Mouse (Mus musculus) lung, postnatal 10 days (tissue): ENCODE results near the gene Tmem119.

Experiments
- DNase-seq: peaks from one replicate; pipeline ENCODE4 v3.0.0; 2021

Gene Tmem119

DNA sequence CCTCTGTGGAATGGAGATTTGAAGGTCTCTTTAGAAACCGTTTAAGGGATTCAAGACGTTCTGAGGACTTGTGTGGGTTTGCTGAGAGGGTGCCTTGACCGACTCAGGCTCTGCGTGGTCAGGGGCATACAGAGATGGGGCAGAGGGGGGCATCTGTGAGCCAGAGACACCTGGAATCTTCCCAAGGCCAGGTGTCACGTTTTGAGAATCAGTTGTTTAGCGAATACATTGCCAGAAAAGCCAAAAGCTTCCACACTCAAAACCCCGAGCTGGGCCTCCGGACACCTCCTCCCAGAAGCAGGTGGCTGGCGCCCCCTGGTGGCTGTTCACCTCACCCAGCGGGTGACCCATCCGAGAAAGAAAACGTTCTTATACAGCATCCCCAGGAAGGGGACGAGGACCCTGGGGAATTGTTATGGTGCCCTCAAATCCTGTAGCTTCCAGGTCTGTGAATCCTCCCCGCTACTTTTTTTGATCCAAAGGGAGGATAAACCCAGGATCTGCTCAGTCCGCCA lies 15.4 kb upstream of the Tmem119 start:
- DNase-seq: peak; percentile 82

DNA sequence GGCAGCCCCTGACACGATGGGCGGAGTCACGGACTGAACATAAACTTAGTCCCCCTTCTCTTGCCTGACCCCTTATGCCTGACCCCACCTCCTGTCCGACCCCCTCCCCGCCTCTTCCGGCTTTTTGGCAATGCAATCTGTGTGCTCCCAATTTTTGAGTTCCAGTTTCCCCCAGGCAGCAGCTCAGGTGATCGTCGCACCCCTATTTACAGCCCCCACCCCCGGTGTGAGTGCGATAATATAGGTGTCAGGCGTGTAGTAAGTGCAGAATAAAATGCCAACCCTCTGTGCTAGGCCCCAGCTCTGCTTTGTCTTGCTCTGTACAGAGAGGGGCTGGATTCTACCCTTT lies 14.7 kb upstream of the Tmem119 start:
- no peak for DNase-seq

DNA sequence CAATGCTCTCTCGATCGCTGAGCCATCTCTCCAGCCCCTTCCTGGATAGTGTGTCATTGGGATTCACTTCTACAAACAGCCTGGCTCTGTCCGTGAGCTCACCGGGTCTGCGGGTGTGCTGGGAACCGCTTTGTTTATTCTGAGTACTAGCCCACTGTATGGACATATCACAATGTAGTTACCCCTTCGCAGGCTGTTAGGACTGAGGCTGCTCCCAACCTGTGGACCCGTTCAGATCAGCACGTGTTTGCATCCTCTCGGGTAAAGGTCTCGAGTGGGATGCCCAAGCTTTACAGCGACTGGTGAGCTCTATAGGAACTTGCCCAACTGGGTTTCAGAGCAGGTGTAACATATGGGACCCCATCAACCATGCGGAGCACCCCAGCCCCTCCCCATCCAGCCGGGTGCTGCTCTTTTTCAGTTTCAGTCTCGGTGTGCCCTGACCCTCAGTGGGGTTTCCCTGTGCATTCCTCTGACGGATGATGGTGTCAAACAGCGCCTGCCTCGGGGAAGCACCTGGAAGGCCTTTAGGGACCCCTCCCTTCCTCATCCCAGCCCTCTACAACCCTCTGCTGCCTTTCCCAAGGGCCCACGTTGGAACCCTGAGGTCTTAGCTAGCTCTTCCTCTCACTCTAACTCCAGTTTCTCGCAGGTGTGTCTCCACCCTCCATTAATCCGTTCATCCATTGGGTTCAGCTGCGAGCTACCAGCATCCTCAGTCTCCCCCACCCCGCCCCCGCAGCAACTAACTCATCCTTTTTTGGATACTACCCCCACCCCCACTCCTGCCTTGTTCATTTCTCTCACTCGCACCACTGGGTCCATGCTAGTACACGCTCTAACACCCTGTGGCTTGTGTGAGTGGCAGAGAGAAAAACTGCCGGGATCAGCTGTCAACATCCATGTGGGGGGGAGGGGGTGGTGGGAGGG lies 14.1 kb upstream of the Tmem119 start:
- DNase-seq: no peak

DNA sequence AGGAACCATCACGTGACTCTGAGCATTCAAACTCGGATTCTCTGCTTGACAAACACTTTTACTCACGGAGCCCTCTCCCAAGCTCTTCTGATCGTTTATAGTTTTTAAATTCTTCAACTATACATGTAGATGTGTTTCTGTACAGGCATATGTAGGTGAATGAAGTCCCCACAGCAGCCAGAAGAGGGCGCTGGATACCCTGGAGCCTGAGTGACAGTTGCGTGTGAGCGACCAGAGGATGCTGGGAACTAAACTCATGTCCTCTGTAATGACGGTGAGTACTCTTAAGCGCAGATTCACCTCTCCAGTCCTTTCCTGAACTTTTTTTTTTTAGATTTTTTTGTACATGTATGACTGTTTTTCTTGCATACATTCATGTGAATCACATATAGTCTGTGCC lies 13.3 kb upstream of the Tmem119 start:
- DNase-seq: no peak

DNA sequence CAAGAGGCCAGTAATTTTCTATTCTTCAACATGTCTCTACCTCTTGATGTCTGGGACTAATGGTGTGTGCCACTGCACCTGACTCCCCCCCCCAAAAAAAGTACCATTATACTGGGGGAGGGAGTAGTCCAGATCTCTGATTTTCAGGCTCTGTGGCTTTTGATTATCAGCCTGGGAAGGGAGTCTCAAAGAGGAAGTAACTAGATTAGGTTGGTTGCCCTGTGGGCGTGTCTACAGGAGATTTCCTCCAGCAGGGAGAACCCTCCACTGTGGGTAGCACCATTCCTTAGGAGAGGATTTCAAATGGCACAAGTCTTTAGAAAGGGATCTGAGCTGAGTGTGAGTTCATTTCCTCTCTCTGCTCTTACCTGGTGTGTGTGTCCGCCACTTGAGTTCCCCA lies 12.3 kb upstream of the Tmem119 start:
- no peak for DNase-seq

DNA sequence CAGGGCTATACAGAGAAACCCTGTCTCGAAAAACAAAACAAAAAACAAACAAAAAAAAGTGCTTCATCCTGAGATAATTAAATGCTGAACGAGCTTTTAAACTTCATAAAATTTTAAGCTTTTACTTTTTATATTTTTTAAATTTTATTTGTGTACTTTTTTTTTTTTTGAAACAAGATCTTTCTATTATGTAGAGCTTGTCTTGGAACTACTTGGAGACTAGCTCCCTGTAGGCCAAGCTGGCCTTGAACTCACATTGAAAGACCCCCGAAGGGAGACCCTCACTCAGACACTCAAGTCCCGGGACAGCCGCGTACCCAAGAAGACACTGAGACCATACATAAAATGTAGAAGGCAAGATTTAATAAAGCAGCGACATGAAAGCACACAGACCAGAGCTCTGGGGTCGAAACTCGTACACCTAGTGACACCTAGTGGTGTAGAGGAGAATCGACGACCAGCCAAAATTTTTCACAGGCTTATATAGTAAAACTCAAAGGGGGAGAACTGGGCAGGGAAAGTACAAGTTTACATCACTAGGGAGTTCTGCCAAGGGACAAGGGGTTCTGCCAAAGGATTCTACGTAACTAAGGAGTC lies 11.6 kb upstream of the Tmem119 start:
- peak; percentile 57 for DNase-seq

DNA sequence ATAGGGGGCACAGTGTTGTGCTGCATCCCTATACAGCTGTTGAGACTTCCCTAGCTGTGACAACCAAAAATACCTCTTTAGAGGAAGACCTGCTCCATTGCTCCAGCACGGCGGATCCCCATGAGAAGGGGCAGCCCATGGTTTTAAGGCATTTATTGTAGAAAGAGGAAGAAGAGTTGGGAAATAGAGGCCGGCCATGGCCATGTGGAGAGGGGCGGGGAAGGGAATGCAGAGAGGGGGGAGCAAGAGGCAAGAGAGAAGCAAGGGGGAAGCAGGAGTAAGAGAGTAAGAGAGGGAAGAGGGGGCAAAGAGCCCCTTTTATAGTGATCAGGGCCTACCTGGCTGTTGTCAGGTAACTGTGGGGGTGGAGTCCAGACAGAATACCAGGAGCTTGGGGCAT lies 9.8 kb upstream of the Tmem119 start:
- no peak for DNase-seq

DNA sequence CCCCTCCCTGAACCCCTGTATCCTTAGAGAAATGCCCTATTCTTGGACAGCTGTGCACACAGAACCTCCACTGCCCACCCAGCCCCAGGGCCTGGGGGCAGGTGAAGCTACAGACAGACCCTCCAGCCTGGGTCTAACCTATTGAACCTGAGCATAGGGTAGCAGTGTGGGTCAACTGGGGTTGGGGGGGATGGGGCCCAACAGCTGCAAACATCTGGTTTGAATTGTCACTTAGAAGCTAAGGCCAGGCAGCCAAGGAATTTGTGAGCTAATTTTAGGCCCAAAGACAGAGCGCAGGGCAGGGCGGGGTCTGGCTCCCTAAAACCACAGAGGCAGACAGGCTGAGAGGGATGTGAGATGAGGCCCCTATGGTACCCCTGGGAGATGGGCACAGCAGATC lies 7.9 kb upstream of the Tmem119 start:
- peak; percentile 50 for DNase-seq

DNA sequence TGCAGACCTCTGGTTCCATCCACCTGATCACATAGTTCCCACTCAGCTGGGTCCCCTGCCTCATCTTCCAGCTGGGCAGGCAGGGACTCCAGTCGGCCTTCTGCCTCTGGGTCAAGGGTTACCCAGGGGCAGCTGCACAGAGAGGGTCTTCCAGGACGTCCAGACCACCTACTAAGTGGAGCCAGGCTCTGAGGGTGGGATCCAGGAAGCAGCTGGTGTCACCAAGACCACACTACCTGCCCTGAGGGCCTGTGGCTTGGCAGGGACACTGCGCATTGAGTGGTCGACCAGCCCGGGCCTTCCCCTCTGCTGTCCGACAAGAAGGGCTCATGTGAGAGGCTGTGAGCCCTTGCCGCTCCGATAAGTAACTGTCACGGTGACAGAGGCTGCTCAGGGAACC lies 7.4 kb upstream of the Tmem119 start:
- no peak for DNase-seq

DNA sequence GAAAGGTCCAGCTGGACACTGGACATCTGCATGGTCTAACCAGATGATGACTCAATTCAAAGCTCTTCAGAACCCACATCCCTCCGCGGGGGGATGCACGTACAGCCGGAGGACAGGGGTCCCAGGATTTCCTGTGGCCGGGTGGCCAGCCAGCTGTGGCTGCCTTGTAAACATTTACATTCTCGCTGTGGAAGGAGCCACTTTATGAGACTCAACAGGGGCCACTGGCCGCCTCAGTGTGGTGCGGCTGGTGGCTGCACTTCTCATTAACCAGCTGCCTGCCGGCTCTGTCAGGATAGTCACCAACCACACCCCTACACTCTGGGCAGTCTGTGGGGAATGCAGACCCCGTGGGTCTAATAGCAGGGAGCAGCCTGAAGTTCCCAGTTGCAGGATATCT lies 6.1 kb upstream of the Tmem119 start:
- DNase-seq: no peak

DNA sequence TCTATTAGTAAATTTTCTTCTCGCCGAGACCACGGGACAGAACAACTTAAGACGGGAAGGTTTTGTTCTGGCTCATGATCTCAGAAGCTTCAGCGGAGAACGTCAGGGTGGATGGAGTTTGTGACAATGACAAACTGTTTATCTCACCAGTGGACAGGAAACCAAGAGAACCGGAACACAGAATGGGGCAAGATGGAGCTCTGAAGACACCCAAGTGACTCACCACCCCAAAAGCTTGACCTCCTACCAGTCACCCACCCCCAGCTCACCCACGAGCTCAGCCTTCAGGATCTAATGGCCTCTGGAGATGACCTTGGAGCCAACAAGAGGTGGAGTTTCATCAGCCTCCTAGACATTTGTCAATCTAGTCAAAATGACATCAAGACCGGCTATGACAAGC lies 5.0 kb upstream of the Tmem119 start:
- DNase-seq: no peak

DNA sequence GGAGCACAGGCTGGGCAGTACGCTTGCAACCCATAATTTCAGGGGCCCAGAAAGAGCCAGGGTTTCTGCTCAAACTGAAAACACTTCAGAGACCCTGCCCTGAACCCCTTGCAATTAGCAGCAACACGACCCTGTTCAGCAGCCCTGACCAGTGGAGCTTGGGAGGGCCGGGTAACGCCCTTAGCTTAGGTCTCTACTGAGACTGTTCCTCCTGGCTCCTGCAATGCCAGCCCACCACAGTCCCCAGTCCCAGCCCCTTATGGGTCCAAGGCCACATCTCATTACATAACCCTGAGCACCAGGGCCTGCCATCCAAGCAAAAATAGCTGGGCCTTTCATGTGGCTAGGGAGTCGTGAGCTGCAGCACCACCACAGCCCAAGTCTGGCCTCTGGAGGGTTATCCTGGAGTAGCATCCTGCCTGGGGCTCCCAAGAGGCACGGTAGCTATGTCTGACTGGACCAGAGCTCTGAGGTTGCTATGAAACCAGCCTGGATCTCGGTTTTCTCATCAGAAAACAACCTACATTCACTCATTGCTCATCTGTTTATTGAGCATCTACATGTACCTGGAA lies 4.2 kb upstream of the Tmem119 start:
- no peak for DNase-seq

DNA sequence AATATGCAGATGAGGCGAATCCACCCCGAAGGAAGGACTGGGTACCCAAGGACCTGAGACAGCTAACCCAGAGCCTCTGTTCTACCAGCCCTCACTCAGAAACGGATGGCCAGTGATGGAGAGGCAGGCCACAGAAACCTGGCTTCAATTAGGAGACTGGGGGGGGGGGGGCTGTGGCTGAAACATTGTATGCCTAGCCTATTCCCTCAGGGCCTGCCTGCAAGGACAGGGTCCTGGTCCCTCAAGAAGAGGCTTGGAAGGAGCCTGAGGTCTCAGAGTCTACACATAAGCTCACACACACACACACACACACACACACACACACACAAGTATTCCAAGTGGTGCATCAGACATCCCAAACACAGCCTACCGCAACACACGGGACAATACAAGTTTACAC lies 625 bp downstream of the Tmem119 start:
- no peak for DNase-seq

DNA sequence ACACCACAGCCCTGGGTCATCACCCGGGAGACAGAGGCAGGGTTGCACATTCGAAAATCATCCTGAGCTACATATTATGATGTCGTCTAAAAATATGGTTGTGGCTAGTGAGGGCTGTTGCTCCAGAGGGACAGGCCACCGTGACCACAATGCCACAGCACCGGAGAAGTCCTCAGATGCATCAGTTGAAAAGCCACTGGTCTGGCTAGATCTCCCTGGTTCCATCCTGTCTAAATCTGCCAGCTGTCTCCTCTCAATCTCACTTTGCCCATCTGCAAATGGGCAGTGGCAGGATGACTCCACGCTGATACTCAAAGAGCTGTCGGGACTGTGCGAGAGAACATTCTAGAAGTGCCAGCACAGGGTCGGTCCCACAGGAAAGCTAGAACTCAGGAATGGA lies 1.8 kb downstream of the Tmem119 start:
- DNase-seq: no peak

DNA sequence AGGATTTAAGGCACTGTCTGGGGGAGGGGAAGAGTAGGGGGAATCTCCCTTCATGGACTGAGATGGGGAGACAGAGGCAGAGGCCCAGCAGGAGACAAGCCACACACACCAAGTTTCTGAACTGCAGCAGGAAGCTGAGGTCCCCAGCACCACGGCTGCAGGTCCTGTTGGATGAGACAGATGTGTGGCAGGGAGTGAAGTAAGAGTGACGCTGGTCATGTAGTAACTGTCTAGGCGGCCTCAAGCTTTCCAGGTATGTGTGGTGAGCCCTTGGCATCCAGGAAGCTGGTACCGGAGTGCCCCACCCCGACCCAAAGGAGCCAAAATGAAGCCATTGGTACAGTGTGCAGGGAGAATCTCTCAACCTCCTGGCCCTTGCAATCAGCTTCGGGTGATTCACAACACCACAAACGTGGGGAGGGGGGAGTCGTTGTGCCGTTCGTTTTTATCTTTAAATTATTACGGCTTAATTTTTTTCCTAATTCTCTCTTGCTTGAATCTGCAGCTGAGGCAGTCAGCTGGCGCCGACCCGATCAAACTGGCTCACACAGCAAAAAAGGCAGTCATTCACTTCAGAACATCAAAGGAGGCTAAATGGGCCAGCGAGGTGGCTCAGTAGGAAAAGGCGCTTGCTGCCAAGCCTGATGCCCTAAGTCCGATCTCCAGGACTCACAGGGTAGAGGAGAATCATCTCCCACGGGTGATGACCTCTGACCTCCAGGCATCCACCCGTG lies 3.0 kb downstream of the Tmem119 start:
- DNase-seq: no peak

DNA sequence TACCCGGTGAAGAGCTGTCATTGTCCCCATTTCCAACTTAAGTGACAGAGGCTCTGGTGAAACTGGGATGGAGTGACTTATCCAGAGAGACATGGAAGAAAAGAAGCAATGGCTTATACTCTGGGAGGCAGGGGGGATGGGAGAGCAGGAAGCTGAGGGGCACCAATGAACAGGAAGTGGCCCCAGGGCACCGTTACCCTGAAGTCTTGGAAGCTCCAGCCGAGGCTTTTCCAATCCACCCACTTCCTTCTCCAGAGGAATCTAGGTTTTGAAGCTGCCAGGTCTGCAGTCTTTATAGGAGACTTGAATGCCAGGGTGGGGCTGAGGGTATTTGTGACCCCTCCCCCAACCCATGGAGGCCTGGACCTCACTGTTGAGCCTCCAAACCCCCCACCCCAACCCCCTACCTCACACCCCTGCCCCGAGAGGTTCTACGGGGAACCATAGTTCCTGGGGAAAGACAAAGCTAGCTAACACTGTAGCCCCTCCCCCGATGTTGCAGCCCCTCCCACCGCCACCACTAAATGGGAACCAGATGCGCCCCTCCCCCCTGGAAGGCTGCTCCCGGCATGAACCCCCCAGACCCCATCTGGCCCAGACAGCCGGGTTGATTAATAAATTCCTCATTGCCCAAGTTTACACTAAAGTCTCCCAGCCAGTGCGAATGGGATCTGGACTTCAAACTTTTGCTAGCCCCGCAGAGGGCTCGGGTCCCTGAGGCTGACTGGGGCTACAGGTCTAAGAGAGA lies 3.7 kb downstream of the Tmem119 start:
- DNase-seq: peak; percentile 68

DNA sequence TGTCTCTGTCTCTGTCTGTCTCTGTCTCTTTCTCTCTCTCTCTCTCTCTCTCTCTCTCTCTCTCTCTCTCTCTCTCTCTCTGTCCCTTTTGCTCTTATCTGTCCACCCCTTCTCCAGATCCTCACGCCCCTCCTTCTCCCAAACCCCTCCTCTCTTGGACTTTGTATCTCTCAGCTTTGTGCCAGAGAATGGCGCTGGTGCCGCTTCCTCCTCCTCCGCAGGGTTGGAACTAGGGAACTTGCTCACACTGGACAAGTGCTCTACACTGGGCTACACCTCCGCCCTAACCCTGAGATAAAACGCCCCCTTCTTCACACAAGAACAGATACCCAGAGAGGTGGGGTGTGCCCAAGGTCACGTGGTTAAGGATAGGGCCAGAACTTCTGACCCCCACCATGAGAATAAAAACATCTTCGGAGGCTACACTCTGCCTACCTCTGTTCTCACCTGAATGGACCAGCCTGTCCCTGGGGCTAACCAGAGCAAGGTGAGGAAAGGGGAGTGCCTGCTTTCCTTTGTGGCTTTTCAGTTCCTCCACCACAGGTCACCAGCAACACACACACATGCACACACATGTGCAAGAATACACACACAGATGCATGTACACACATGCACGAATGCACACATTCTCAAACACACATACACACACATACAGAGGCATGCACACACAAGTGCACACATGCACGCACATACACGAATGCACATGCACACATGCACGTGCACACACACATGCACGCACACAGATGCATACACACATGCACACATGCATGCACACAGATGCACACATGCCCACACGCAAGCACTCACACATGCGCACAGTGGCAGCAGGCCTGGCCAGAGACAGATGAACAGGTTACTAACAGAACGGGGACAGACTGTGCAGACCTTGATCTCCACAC lies 8.9 kb downstream of the Tmem119 start:
- no peak for DNase-seq

DNA sequence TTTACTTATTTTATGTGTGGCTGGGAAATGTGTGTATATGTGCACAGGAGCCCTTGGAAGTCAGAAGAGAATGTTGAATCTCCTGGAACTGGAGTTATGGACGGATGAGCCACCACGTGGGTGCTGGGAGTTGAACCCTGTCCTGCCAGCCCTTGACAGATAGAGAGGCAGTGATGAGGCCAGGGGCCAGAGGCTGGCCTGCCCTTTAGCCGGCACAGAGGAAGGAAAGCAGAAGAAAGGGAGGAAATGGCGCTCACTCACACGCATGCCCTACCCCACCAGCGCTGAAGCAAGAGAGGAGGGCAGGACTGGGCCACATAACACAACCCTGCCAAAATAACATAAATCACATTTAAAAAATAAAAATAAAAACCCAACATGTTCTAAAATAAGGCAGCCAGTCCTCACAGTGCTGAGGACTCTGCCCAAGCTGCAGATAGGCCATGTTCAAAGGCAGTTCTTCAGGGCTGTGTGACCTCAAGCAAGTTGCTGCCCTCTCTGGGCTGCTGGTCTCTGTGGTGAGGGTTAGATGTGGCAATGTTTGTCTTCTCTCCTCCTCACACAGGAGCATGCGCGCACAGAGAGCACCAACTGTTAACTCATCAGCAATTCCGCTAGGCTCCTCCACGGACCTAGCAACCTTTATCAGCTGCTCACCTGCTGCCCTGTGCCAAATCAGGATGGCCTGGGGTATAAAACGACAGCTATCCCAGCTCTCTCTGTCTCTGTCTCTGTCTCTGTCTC lies 9.7 kb downstream of the Tmem119 start:
- peak; percentile 56 for DNase-seq

DNA sequence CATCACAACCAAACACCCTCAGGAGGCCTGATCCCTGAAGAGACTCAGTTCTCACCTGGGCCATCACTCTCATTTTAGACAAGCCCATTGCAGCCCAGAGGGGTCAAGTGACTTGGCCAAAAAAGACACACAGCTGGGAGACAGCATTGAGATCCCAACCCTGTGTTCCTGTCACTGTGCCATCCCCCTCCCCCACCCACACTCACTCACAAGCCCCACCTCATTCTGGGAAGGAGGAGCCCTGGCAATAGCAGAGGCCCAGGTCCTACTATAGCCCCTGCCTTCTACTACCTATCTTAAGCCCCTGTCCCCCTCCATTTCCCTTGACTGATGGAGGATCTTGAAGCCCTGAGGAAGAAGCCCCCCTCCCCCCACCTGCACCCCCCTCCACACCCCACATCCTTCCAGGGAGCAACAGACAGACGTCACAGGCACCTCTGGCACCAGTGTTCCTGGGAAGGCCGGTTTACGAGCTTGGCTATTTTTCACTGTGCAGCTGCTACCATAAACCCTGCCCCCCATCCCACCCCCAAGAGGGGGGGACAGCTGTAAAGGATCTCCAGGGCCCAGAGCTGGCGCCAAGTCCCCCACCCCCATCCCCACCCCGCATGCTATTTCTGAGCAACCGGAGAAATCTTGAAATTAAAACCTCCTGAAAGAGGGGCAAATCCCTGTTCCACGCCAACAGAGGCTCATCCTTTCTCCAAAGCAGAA lies 11.1 kb downstream of the Tmem119 start:
- DNase-seq: peak; percentile 82

DNA sequence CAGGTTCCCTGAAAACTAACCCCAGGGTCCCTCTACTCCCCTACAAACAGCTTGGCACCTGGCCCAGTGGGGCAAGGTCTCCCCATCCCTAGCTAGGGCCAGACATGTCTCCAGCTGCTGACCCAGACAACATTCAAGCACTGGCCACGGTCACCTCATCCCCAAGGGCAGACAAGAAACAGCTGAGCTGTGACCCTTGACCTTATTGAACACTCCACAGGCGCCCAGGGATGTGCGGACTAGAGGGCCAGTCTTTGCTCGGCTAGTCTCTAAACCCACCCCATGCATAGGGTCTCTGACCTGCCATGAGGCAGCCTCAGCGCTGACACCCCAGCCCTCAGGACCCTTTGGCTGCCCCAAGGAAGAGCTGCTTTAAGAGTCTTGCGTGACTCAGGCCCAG lies 11.7 kb downstream of the Tmem119 start:
- DNase-seq: peak; percentile 57
